Mouse (Mus musculus): ENCODE results near the gene Cd3e. TPM values are rescaled to one million over a fixed set of nuclear protein-coding genes. Genes with fewer than 3 reads are reported as not detected.

Cd3e gene
- polyA plus RNA-seq, 1 experiment from 2014 or later: not detected

- Histone ChIP-seq H3K27me3 (ENCODE audit: control insufficient read depth, insufficient read depth, low read length) (no peaks in the 10 kb centered on the region), H3K4me3 (ENCODE audit: low read depth, low read length) (no peak overlapping the region), H3K4me1 (replicated peaks; ENCODE audit: control insufficient read depth, insufficient read depth, low read length) (no peaks in the 10 kb centered on the region), H3K36me3 (ENCODE audit: control insufficient read depth, insufficient read depth, low read length) (no peaks in the 10 kb centered on the region), H3K9ac (ENCODE audit: low read depth, low read length) (no peak overlapping the region), H3K9me3 (ENCODE audit: control insufficient read depth, low read length) (no peaks in the 10 kb centered on the region), H3K27ac (ENCODE audit: low read depth, low read length) (no peak overlapping the region), H3K4me2 (replicated peaks; ENCODE audit: low read depth, low read length) (no peak overlapping the region)
- DNase-seq (ENCODE audit: low spot score): no peak
- no peak for ATAC-seq (ENCODE audit: low FRiP score)
These were observed 17.2 kb downstream of the Cd3e start for GRCm38 (mm10) chr9:44992271-44992670.

- Histone ChIP-seq H3K27me3 (ENCODE audit: control insufficient read depth, insufficient read depth, low read length) (no peaks in the 10 kb centered on the region), H3K27ac (ENCODE audit: low read depth, low read length) (no peak overlapping the region), H3K4me2 (replicated peaks; ENCODE audit: low read depth, low read length) (no peak overlapping the region), H3K9me3 (ENCODE audit: control insufficient read depth, low read length) (no peaks in the 10 kb centered on the region), H3K4me1 (replicated peaks; ENCODE audit: control insufficient read depth, insufficient read depth, low read length) (no peaks in the 10 kb centered on the region), H3K4me3 (ENCODE audit: low read depth, low read length) (no peak overlapping the region), H3K36me3 (ENCODE audit: control insufficient read depth, insufficient read depth, low read length) (no peaks in the 10 kb centered on the region), H3K9ac (ENCODE audit: low read depth, low read length) (no peak overlapping the region)
- DNase-seq (ENCODE audit: low spot score) (no peak), ATAC-seq (ENCODE audit: low FRiP score) (no peak)
- 82% methylated on average over 2 of the region's 2 CpGs for WGBS
These were observed 17.6 kb downstream of the Cd3e start for GRCm38 (mm10) chr9:44991821-44992220.

- Histone ChIP-seq H3K36me3 (ENCODE audit: control insufficient read depth, insufficient read depth, low read length) (no peaks in the 10 kb centered on the region), H3K9me3 (ENCODE audit: control insufficient read depth, low read length) (no peaks in the 10 kb centered on the region), H3K4me1 (replicated peaks; ENCODE audit: control insufficient read depth, insufficient read depth, low read length) (no peaks in the 10 kb centered on the region), H3K9ac (ENCODE audit: low read depth, low read length) (no peak overlapping the region), H3K27ac (ENCODE audit: low read depth, low read length) (no peak overlapping the region), H3K4me2 (replicated peaks; ENCODE audit: low read depth, low read length) (no peak overlapping the region), H3K4me3 (ENCODE audit: low read depth, low read length) (no peak overlapping the region), H3K27me3 (ENCODE audit: control insufficient read depth, insufficient read depth, low read length) (no peaks in the 10 kb centered on the region)
- WGBS: 79% methylated on average over 5 of the region's 5 CpGs
- no peak for ATAC-seq (ENCODE audit: low FRiP score)
- no peak for DNase-seq (ENCODE audit: low spot score)
These were observed 22.5 kb downstream of the Cd3e start for GRCm38 (mm10) chr9:44986976-44987375.

GRCm38 (mm10) chr9:44986242-44986781 is 23.1 kb downstream of the Cd3e start:
- Histone ChIP-seq H3K4me1 (replicated peaks; ENCODE audit: control insufficient read depth, insufficient read depth, low read length) (no peaks in the 10 kb centered on the region), H3K36me3 (ENCODE audit: control insufficient read depth, insufficient read depth, low read length) (no peaks in the 10 kb centered on the region), H3K27me3 (ENCODE audit: control insufficient read depth, insufficient read depth, low read length) (no peaks in the 10 kb centered on the region), H3K4me3 (ENCODE audit: low read depth, low read length) (no peak overlapping the region), H3K4me2 (replicated peaks; ENCODE audit: low read depth, low read length) (no peak overlapping the region), H3K9ac (ENCODE audit: low read depth, low read length) (no peak overlapping the region), H3K27ac (ENCODE audit: low read depth, low read length) (no peak overlapping the region), H3K9me3 (ENCODE audit: control insufficient read depth, low read length) (no peaks in the 10 kb centered on the region)
- no peak for ATAC-seq (ENCODE audit: low FRiP score)
- WGBS: 70% methylated on average over 14 of the region's 14 CpGs
- no peak for DNase-seq (ENCODE audit: low spot score)

GRCm38 (mm10) chr9:44985721-44986161 is 23.7 kb downstream of the Cd3e start:
- WGBS: 83% methylated on average over 3 of the region's 3 CpGs

GRCm38 (mm10) chr9:44983001-44983400 is 26.4 kb downstream of the Cd3e start:
- ATAC-seq (ENCODE audit: low FRiP score): no peak
- WGBS: 73% methylated on average over 2 of the region's 2 CpGs

More at GRCm38 (mm10) chr9:44985721-44986161, 23.7 kb downstream of the Cd3e start:
- no peak for DNase-seq (ENCODE audit: low spot score)
- ATAC-seq (ENCODE audit: low FRiP score): no peak
- no peaks in the 10 kb centered on the region for H3K4me1 ChIP-seq (replicated peaks; ENCODE audit: control insufficient read depth, insufficient read depth, low read length)
- no peak overlapping the region for H3K4me3 ChIP-seq (ENCODE audit: low read depth, low read length)
- H3K9me3 ChIP-seq (ENCODE audit: control insufficient read depth, low read length): no peaks in the 10 kb centered on the region
- H3K36me3 ChIP-seq (ENCODE audit: control insufficient read depth, insufficient read depth, low read length): no peaks in the 10 kb centered on the region
- H3K27me3 ChIP-seq (ENCODE audit: control insufficient read depth, insufficient read depth, low read length): no peaks in the 10 kb centered on the region
- H3K27ac ChIP-seq (ENCODE audit: low read depth, low read length): no peak overlapping the region
- no peak overlapping the region for H3K9ac ChIP-seq (ENCODE audit: low read depth, low read length)
- no peak overlapping the region for H3K4me2 ChIP-seq (replicated peaks; ENCODE audit: low read depth, low read length)

GRCm38 (mm10) chr9:44982531-44982930 is 26.9 kb downstream of the Cd3e start:
- Histone ChIP-seq H3K27ac (ENCODE audit: low read depth, low read length) (no peak overlapping the region), H3K9me3 (ENCODE audit: control insufficient read depth, low read length) (no peaks in the 10 kb centered on the region), H3K27me3 (ENCODE audit: control insufficient read depth, insufficient read depth, low read length) (no peaks in the 10 kb centered on the region), H3K4me3 (ENCODE audit: low read depth, low read length) (no peak overlapping the region), H3K9ac (ENCODE audit: low read depth, low read length) (no peak overlapping the region), H3K4me2 (replicated peaks; ENCODE audit: low read depth, low read length) (no peak overlapping the region), H3K4me1 (replicated peaks; ENCODE audit: control insufficient read depth, insufficient read depth, low read length) (no peaks in the 10 kb centered on the region), H3K36me3 (ENCODE audit: control insufficient read depth, insufficient read depth, low read length) (no peaks in the 10 kb centered on the region)
- ATAC-seq (ENCODE audit: low FRiP score) (no peak), DNase-seq (ENCODE audit: low spot score) (no peak)
- 83% methylated on average over 3 of the region's 3 CpGs for WGBS

More at GRCm38 (mm10) chr9:44983001-44983400, 26.4 kb downstream of the Cd3e start:
- DNase-seq (ENCODE audit: low spot score): no peak
- Histone ChIP-seq H3K9ac (ENCODE audit: low read depth, low read length) (no peak overlapping the region), H3K27ac (ENCODE audit: low read depth, low read length) (no peak overlapping the region), H3K4me1 (replicated peaks; ENCODE audit: control insufficient read depth, insufficient read depth, low read length) (no peaks in the 10 kb centered on the region), H3K27me3 (ENCODE audit: control insufficient read depth, insufficient read depth, low read length) (no peaks in the 10 kb centered on the region), H3K4me3 (ENCODE audit: low read depth, low read length) (no peak overlapping the region), H3K9me3 (ENCODE audit: control insufficient read depth, low read length) (no peaks in the 10 kb centered on the region), H3K36me3 (ENCODE audit: control insufficient read depth, insufficient read depth, low read length) (no peaks in the 10 kb centered on the region), H3K4me2 (replicated peaks; ENCODE audit: low read depth, low read length) (no peak overlapping the region)

- Histone ChIP-seq H3K27ac (ENCODE audit: low read depth, low read length) (no peak overlapping the region), H3K36me3 (ENCODE audit: control insufficient read depth, insufficient read depth, low read length) (no peaks in the 10 kb centered on the region), H3K4me1 (replicated peaks; ENCODE audit: control insufficient read depth, insufficient read depth, low read length) (no peaks in the 10 kb centered on the region), H3K4me2 (replicated peaks; ENCODE audit: low read depth, low read length) (no peak overlapping the region), H3K27me3 (ENCODE audit: control insufficient read depth, insufficient read depth, low read length) (no peaks in the 10 kb centered on the region), H3K9ac (ENCODE audit: low read depth, low read length) (no peak overlapping the region), H3K4me3 (ENCODE audit: low read depth, low read length) (no peak overlapping the region), H3K9me3 (ENCODE audit: control insufficient read depth, low read length) (no peaks in the 10 kb centered on the region)
- ATAC-seq (ENCODE audit: low FRiP score): no peak
- WGBS: 90% methylated on average over 8 of the region's 8 CpGs
- DNase-seq (ENCODE audit: low spot score): no peak
These were observed 27.3 kb downstream of the Cd3e start for GRCm38 (mm10) chr9:44982081-44982480.

- H3K4me1 ChIP-seq (replicated peaks; ENCODE audit: control insufficient read depth, insufficient read depth, low read length): no peaks in the 10 kb centered on the region
- DNase-seq (ENCODE audit: low spot score) (no peak), ATAC-seq (ENCODE audit: low FRiP score) (no peak)
- H3K27ac ChIP-seq (ENCODE audit: low read depth, low read length): no peak within 1 kb of the TSS
- no peaks in the 10 kb centered on the region for H3K27me3 ChIP-seq (ENCODE audit: control insufficient read depth, insufficient read depth, low read length)
- no peaks in the 10 kb centered on the region for H3K9me3 ChIP-seq (ENCODE audit: control insufficient read depth, low read length)
- 77% methylated on average over 4 of the region's 4 CpGs for WGBS
- no peaks in the 10 kb centered on the region for H3K36me3 ChIP-seq (ENCODE audit: control insufficient read depth, insufficient read depth, low read length)
- H3K4me3 ChIP-seq (ENCODE audit: low read depth, low read length): no peak within 1 kb of the TSS
- no peak within 1 kb of the TSS for H3K9ac ChIP-seq (ENCODE audit: low read depth, low read length)
- no peak within 1 kb of the TSS for H3K4me2 ChIP-seq (replicated peaks; ENCODE audit: low read depth, low read length)
These were observed 27.8 kb downstream of the Cd3e start, which contains the start of gene Cd3d for GRCm38 (mm10) chr9:44981676-44982075. Gene Cd3d (plus strand): TSS chr9:44981786.

Measured in hindbrain, embryonic 11.5 days (tissue).